Mouse (Mus musculus) left cerebral cortex, postnatal 25 days (tissue): ENCODE results near the gene Mcam. TPM values are rescaled to one million over a fixed set of nuclear protein-coding genes. Genes with fewer than 3 reads are reported as not detected.

Source experiments
- DNase-seq, 2 experiments: peaks; one replicate each; pipeline ENCODE4 v3.0.0; 2022; ENCODE audit warnings: low spot score in 2 of 2, mixed read lengths in 1 of 2
- intact Hi-C: fragments of 180-260 bp; cut with DNase I; formaldehyde crosslinking; loops from one replicate; pipeline ENCODE4 v1.15.1; 2025
- total RNA-seq, 2 experiments: library from RNA; stranded (reverse); gene quantifications; 2 replicates each; pipeline ENCODE4 v1.2.3; 2021

Gene Mcam
- total RNA-seq, 2 experiments from 2014 or later = 13.2 to 14.8 TPM

DNA sequence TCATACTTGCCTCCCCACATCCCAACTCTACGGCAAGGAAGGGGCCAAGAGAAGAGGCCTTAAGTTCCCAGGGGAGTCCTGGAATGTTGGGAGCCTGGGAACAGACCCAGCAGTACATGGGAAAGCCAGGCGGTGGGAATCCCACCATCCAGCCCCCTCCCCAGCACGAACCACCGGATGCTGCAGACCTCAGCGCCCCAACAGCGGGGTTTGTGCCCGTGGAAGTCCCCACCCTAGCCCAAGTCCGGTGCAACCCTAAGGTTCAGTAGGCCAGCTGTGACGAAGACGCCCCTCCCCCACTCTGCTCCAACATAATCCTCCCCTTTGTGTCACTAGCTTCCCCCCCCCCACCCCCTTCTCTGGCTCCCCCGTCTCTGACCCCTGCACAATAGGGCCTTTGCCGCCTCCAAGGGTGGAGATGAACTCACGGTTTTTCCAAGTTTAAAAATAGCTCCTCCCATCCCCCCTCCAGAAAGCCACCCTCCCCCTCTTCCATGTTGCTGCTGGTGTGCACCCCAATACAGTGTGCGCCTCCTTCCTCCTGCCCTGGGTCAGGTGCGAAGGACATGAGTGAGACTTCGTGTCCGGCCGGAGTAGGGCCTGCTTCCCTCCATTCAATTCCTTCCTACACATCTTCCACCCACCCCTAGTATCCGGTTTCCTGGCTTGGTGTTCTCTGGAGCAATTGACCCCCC is 3.5 kb upstream of the Mcam start:
- DNase-seq = no peak
- intact Hi-C loops = loop anchor here (5.0 kb wide), 1 partner anchor 117 kb away; no protein-coding TSS in a partner anchor

- DNase-seq = no peak
- intact Hi-C loops = loop anchor here (5.0 kb wide), 1 partner anchor 116 kb away; no protein-coding TSS in a partner anchor
Measured at GRCm38 (mm10) chr9:44131276-44131590, 3.0 kb upstream of the Mcam start.

- no peak for DNase-seq
- intact Hi-C loops = loop anchor here (5.0 kb wide), 1 partner anchor 115 kb away; no protein-coding TSS in a partner anchor
Measured at GRCm38 (mm10) chr9:44132200-44132599, 2.1 kb upstream of the Mcam start.

DNA sequence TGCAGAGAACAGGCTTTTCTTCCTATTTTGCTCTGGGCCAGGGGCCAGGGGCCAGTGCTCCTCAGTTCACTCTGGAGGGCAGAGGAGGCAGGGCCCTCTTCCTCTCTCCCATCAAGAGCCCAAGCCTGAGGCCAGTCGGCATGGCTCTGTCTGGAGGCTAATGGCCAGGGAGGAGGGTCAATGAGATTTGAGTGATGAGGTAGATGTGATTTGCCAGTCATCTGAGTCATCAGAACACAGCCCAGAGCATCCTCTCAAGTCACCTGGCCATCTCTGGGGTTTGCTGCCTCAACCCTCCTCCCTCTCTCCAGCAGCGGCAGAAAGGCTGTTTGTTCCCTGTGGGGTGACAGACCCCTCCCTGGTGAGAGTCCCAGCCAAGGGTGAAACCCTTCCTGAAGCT is 982 bp upstream of the Mcam start:
- DNase-seq = no peak
- intact Hi-C loops = loop anchor here (5.0 kb wide), 1 partner anchor 114 kb away; no protein-coding TSS in a partner anchor

DNA sequence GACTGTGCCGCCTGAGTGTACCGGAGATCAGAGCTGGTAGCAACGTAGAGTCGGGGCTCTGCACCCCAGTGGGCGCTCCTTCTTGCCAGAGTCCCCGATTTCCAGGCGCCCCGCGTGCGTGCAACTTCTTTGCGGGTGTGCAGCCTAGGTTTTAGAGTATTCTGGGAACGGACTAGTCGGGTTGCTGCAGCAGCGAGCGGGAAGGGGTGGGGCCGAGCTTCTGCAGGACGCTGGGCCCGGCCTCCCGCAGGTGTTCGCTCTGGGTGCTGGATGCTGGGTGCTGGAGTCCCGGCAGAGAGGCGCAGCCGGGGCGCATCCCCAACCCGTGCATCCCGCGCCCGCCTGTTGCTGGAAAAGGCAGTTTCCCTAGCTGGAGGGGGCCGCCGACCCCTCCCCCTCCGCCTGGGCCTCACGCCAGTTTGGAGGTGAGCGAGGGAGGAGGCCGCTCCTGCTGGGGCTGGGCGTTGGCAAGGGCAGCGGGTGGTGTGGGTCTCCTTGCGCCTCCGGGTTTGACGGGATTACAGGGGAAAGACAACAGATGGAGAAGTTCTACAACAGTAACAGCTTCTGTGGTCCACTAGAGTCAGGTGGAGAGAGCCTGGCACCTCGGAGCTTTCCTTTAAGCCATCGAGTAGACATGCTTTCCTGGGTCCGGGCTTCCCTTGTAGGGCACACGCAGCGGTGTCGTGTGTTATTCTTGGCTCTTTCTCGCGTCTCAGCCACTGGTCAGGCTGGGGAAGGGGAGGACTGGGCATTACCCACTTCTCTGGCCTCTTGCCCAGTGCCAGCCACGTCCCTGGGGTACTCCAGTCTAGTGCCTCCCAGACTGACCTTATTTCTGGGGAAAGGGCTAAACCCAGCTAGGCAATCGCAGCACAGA is 822 bp downstream of the Mcam start:
- intact Hi-C loops = loop anchor here (5.0 kb wide), 1 partner anchor 112 kb away; no protein-coding TSS in a partner anchor
- DNase-seq = no peak

DNA sequence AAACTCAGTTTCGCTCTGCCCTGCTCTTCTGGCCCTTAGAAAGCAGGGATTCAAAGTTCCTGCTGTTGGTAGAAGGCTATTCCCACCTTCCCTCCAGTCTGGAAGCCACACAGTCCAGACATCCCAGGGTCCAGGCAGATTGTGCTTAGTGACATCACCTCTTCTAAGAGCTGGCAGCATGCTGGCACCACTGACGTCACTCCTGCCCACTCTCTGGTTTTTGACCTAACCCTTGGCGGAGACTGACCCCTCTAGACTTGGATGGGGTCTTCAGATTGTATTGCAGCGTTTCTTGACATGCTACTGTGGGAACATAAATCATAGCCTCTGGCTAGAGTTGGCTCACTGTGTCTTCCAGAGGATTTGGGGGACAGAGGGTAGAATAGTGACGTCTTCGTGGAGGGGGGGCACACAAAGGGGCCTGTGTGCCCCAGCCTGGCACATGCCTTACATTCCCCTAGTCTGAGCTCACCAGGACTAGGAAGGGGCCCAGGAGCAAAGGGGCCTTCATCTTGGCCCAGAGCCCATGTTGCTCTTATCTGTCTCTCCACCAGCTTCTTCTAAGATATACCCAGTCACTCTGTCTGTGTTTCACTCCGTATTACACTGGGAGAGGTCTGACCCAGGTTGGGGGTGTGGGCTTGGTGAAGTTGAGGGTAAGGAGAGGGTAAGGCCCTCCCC is 1.6 kb downstream of the Mcam start:
- intact Hi-C loops = no loop called here
- no peak for DNase-seq

GRCm38 (mm10) chr9:44137846-44138245 is 3.6 kb downstream of the Mcam start:
- no peak for DNase-seq
- intact Hi-C loops = no loop called here

GRCm38 (mm10) chr9:44141951-44142350 is 7.7 kb downstream of the Mcam start:
- intact Hi-C loops = no loop called here
- no peak for DNase-seq

DNA sequence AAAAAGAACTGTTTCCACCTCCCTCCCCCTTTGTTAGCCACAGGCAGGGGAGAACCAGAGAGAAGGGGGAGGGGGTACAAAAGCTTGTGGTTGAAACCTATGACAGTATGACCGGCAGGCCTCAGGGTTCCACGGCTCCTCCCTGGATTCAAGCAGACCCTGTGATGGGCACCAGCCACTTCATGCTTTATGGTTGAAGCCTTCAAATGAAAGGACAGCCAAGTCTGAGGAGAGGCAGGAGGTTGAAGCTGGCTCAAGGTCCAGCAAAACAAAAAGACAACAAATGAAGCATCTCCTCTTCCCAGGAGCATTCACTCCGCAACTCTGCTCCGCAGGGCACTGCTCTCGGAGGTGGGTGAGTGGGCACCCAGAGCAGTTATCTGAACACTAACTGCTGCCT is 9.2 kb downstream of the Mcam start:
- intact Hi-C loops = no loop called here
- DNase-seq = no peak

- intact Hi-C loops = no loop called here
- peak in 1 of 2 experiments; percentile 31 for DNase-seq
Measured at GRCm38 (mm10) chr9:44144023-44144717, 9.9 kb downstream of the Mcam start.

DNA sequence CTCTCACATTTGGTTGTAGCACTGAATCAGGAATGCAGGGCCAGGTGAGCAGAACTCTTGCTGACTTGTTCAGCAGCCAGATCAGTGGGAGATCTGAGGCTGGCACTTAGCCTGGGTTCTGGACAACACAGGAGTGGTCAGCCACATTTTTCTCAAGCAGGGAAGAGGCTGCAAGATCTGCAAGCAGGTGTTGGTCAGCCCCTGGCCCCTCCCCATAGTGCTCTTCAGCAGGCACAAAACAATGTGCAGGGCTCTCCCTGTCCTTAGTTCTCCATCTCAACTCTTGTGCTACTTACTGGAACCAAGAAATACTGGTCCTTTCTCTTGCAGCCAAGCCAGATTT is 10.4 kb downstream of the Mcam start:
- no peak for DNase-seq
- intact Hi-C loops = no loop called here

DNA sequence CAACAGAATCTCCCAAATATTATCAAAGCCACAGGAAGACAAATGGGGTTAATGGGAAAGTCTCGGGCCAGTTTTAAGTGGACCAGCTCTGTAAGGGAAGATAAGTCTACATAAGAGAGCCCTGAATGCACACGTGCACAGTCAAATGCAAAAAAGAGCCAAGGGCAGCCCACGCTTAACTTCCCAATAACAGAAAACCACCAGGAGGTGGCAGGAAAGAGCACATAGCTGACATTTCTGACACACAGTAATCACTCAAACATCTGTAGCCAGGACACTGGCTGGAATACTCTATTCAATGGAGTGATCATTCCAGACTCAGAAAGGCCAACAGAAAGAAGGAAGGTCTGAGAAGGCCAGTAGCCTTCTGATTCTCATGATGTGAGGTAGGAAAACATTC is 13.0 kb downstream of the Mcam start:
- intact Hi-C loops = no loop called here
- no peak for DNase-seq

- intact Hi-C loops = no loop called here
- no peak for DNase-seq
Measured at GRCm38 (mm10) chr9:44159886-44160285, 25.6 kb downstream of the Mcam start.

DNA sequence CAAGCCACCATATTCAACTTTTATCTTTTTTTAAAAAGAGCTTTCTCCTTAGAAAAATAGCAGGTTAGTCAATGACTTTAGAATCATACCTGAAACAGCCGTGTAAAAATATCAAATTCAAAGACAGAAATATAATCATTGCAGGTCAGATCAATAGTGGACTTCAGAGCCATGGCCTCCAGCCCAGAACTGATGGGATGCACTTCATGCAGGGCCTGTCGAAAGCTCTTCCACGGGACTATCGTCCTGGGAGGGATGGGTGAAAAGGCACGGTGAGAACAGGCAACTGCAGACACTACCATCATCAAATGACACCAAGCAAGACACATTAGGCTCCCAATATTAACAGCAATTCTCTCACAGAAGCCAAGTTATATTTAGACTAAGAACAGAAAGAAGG is 34.7 kb downstream of the Mcam start:
- intact Hi-C loops = no loop called here
- DNase-seq = no peak

DNA sequence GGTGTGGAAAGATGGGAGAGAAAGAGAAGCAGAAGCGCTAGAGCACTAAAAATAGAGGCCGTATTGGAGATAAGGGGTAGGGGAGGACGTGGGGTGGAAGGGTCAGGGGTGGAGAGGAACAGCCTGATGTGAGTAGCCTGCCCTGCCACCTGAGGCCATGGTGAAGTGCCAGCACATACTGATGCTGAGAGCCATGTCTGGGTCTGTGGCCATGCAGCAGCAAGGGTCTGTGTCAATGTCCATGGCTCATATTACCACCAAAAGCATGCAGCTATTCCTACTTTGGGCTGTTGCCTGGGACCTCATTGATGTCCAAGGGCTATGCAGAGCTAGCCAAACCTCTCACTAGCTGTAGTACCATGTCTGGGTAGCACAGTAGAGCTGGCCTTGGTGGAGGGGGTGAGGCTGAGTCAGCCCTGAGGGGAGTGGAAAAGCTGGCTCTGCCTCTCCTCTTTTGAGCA is 36.5 kb downstream of the Mcam start:
- intact Hi-C loops = no loop called here
- DNase-seq = no peak

DNA sequence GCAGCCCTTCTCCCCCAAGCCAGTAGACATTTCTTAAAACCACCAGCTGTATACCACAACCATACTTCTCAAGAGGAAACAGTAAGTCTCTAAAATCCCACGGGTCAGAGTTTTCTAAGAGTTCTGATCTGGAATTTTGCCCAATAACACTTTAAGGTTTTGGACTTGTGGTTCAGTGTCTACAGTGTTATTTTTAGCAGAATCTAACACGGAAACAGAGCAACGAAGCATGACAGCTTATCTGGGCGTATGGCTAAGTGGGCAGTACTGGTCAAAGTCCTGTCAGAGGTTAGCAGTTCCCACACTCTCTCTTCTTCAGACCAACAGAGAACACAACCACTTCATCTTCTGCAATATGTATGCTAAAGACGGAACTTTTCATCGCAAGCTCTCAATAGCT is 41.3 kb downstream of the Mcam start:
- intact Hi-C loops = no loop called here
- no peak for DNase-seq

- intact Hi-C loops = no loop called here
- no peak for DNase-seq
Measured at GRCm38 (mm10) chr9:44175957-44176356, 41.7 kb downstream of the Mcam start.

DNA sequence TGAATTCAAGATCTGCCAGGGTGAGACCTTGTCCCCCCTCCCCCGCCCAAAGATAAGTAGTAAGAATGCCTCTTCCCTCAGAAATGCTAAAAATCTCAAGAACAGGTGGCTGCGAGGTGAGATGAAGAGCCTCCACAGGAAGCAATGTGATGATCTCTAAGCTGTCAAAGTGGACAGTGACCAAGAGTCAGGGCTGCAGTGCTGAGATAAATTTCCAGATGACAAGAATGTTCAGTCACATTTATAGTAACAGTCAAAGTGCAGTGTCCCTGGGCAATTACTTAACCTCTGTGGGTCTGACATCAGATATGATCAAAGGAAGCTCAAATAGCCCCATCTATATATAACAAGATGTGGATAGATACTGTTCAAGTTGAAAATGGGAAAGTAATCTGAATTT is 43.1 kb downstream of the Mcam start:
- no peak for DNase-seq
- intact Hi-C loops = no loop called here

- peak in 1 of 2 experiments; percentile 12 for DNase-seq
- intact Hi-C loops = no loop called here
Measured at GRCm38 (mm10) chr9:44178389-44178788, 44.1 kb downstream of the Mcam start.

DNA sequence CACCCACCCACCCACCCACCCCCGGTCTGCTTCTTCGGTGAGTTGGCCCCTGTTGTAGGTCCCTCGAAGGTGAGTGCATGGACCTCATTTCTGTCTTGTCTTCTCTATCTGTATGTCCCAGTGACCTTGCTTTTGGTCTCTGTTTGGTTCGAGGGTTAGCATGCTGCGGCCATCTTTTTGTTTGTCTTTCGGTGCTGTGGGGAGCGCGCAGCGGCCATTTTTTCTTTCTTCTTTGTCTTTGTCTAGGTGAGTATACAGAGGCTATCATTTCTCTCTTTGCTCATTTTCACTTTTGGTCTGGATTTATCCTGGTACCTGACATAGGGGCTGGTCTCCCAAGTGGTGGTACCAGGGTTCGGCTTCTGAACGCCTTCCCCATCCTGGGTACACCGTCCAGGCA is 44.5 kb downstream of the Mcam start:
- intact Hi-C loops = no loop called here
- DNase-seq = no peak
